Mouse (Mus musculus) liver, adult 2 months (tissue): ENCODE measurements around the gene Taf8.

ENCODE experiments used
- CTCF ChIP-seq: fragments of 200-500 bp; IDR thresholded peaks from 2 replicates; pipeline ENCODE4 v1.5.1; 2011; ENCODE audit warnings: low read depth, low read length, control low read depth
- POLR2A ChIP-seq: fragments of 200-500 bp; IDR thresholded peaks from 2 replicates; pipeline ENCODE4 v1.6.1; 2011; ENCODE audit warnings: low read length, control low read depth; ENCODE audit not compliant: insufficient read depth; ENCODE audit errors: extremely low read depth

DNA sequence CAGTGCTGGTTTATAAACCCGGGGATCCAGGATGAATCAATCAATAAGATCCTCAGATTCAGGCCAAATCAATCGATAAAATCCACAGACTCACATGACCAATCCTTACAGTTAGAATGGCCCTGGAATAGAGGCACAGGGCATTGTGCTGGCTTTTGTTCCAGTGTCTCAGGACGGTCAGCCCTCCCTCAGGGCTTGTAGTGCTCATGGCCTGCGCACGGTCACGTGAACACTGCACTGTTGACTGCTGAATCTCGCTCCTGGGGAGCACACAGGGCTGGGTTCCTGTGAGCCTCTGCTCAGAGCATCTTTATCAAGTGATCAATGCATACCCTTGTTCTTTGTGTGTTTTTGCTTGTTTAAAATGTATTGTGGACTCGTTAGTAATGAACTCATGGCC, 26.8 kb upstream of the Taf8 start:
- TF ChIP-seq CTCF (no peak), POLR2A (no peak)
